Mouse (Mus musculus) layer of hippocampus, adult 9-11 months (tissue): ENCODE measurements at regions not wholly inside any gene's neighbourhood (a gene's known extent, or its start where the extent isn't known, plus 50 kb on each side); places are given as distances from the start of the nearest gene placed in this dataset.

Source experiments
- DNase-seq: peaks from one replicate; pipeline ENCODE4 v3.0.0; 2022

- no peak for DNase-seq
These were observed 219.8 kb upstream of the Ppp2r2d start for GRCm38 (mm10) chr7:138626061-138626460.

DNA sequence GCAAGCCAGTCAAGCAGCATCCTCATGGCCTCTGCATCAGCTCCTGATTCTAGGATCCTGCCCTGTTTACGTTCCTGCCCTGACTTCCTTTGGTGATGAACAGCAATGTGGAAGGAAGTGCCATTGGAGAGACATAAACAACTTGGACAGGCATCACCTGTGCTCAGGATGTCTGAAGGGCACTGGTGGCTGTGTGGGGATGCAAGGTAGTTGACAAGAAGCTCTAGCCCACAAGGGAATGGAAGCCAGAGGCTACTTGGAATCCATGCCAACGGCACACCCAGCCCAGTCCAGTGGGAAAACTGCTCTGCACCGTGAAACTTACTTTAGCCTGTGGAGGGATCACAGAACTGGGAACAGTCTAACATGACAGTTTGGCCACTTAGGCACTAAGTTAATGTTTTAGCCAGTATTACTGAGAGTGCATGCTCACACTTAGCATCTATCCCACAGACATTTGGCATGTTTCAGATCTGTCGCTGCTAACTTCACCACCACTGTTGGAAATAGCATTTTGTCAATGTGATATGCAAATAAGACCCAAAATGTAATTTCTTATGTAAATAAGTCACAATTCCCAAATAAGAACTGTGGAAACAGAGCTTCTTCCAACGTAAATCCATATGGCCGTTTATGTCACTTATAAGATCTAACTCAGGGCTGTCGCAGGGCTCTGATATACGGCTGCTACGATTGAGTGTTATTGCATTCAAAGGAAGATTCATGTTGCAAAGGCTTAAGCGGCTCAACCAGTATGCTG is 223.5 kb upstream of the Tcerg1l start:
- no peak for DNase-seq

- DNase-seq = peak; percentile 26
These were observed 222.7 kb upstream of the Tcerg1l start for GRCm38 (mm10) chr7:138620080-138620684.

GRCm38 (mm10) chr7:138616468-138616867 is 218.9 kb upstream of the Tcerg1l start:
- DNase-seq = no peak

GRCm38 (mm10) chr7:138609605-138610004 is 212.1 kb upstream of the Tcerg1l start:
- no peak for DNase-seq

DNA sequence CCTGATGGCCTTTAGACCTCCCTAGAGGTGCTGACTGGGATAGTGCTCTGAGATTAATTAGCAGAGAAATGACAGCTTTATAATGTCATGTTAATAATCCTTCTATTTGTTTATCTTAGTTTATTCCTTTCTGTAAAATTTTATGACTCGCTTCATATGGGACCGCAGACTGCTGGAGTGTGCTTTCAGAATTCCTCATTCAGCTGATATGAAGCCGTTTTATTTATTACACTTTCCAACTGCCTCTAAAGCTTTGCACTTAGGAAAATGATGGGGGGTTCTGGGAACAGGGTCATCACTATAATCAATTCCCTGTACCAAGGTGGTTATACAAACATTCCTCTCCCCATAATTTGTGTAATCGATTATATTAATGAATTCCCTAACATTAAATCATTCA is 211.6 kb upstream of the Tcerg1l start:
- DNase-seq = no peak

GRCm38 (mm10) chr7:138606363-138606964 is 208.9 kb upstream of the Tcerg1l start:
- no peak for DNase-seq

DNA sequence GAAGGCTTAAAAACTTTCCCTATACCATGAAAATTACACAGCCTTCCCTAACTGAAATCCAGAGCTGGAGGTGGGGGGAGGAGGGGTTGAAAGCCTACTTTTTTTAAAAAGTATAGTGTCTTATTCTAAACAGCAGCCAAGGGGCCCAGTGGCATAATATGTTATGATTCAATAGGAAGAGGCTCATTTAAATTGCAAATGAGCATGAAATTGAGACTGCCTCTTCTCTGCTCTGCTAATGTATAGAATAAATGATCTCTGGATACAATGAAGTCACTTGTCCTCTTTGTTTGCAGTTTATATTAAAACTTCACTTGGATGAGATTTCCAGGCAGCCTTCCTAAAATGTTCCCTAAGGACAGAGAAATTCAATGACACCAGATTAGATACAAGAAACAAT is 208.4 kb upstream of the Tcerg1l start:
- DNase-seq = no peak

- no peak for DNase-seq
These were observed 204.2 kb upstream of the Tcerg1l start for GRCm38 (mm10) chr7:138601749-138602148.

DNA sequence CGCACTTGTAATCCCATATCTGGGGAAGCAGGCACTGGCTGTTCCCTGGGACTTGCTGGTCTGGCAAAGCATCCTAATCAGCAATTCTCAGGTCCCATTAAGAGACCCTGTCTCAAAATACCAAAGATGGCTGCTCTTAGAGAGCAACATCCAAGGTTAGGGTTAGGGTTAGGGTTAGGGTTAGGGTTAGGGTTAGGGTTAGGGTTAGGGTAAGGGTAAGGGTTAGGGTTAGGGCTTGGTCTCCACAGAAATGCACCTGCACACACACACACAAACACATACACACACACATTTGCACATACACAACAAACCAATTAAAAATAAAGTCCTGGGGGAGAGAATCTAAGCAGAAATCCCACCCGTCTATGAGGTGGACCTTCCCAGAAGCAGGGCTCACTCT is 195.8 kb upstream of the Tcerg1l start:
- DNase-seq = no peak

GRCm38 (mm10) chr7:138567352-138567751 is 169.8 kb upstream of the Tcerg1l start:
- DNase-seq = no peak

- no peak for DNase-seq
These were observed 154.1 kb upstream of the Tcerg1l start for GRCm38 (mm10) chr7:138551629-138552028.

- DNase-seq = peak; percentile 41
These were observed 150.4 kb upstream of the Tcerg1l start for GRCm38 (mm10) chr7:138547881-138548280.

GRCm38 (mm10) chr7:138538048-138538831 is 140.7 kb upstream of the Tcerg1l start:
- DNase-seq = no peak

DNA sequence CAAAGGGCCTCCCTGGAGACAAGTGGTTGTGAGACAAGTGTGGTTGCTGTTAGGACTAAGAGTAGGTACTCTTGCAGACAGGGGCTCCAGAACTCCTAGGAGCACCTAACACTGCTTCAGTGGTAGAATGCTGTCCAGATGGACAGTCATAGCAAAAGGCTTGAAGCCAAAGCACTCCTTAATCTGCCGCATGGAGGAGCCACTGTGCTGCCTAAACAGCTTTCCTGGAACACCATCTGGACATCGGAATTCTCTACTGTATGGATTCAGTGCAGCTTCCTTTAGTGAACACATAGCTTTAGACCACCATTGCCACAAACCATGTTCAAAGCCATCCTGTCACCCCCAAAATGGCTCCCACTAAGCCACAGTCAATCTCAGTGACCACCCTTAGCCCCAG is 128.6 kb upstream of the Tcerg1l start:
- DNase-seq = no peak

- no peak for DNase-seq
These were observed 127.4 kb upstream of the Tcerg1l start for GRCm38 (mm10) chr7:138524936-138525335.

DNA sequence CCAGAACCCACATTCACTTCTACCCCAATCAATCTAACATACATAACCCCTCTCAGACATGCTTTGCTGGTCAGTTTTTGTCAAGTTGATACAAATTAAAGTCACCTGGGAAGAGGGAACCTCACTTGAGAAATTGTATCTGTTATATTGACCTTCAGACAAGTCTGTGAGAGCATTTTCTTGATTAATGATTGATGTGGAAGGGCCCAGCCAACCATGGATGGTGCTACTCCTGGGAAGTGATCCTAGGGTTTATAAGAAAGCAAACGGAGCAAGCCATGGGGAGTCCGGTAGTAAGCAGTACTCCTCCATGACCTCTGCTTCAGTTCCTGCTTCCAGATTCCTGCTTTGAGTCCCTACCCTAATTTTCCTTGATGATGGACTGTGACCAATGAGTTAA is 116.6 kb upstream of the Tcerg1l start:
- no peak for DNase-seq

DNA sequence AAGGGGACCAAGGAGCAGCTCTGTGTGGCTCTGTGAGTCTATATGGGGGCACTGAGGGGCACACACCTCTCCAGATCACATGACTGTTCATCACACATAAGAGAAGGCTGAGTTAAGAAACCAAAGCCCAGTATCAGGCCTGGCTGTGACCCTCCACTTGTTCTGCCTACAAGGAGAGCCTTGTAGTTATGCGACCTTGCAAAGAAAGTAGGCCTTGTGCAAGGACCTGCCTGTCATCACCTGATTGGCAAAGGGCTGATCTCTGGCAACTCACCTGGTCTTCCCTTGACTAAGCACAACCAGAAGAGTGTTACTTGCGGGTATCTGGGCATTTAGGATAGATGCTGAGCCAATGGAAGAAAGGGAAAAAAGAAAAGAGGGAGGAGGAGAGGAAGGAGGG is 107.7 kb upstream of the Tcerg1l start:
- no peak for DNase-seq

GRCm38 (mm10) chr7:138503986-138504385 is 106.5 kb upstream of the Tcerg1l start:
- no peak for DNase-seq

GRCm38 (mm10) chr7:138503016-138503415 is 105.5 kb upstream of the Tcerg1l start:
- DNase-seq = no peak

GRCm38 (mm10) chr7:138501347-138502014 is 104.0 kb upstream of the Tcerg1l start:
- no peak for DNase-seq

- DNase-seq = no peak
These were observed 100.2 kb upstream of the Tcerg1l start for GRCm38 (mm10) chr7:138497771-138498170.

DNA sequence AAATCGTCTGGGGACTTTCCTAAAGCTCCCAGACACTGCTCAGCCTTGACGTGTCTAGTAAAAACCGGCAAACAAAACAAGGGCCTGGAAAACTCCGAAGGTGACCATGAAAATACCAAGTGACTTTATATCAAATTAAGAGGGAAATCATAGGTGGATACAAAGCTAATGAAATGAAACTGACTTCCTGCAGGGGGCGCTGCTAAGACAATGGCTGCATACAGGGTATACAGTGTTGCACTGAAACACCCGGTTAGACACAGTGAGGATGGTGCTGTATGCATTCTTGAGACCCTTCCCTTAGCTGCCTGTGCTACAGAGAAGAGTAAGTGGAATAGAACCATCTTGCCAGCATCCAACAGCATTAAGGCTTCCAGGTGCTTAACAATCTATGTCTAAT is 99.7 kb upstream of the Tcerg1l start:
- DNase-seq = no peak
